Mouse (Mus musculus) lung, adult 18-20 months (tissue): Measurements from ENCODE around the gene Runx2.
A peak's percentile ranks its signal among the peaks of the same experiment; 100 is the strongest.

ENCODE experiments used
- DNase-seq, 2 experiments: peaks; one replicate each; pipeline ENCODE4 v3.0.0; 2022; ENCODE audit warnings: mixed read lengths in 2 of 2

Runx2 gene

GRCm38 (mm10) chr17:44613716-44614715, 200.6 kb downstream of the Runx2 start:
- DNase-seq: peak in 1 of 2 experiments; percentile 17

GRCm38 (mm10) chr17:44612641-44613040, 202.0 kb downstream of the Runx2 start:
- no peak for DNase-seq

GRCm38 (mm10) chr17:44612002-44612401, 202.6 kb downstream of the Runx2 start:
- DNase-seq: no peak

GRCm38 (mm10) chr17:44611543-44611942, 203.1 kb downstream of the Runx2 start:
- DNase-seq: no peak

GRCm38 (mm10) chr17:44610828-44611227, 203.8 kb downstream of the Runx2 start:
- no peak for DNase-seq

GRCm38 (mm10) chr17:44609897-44610641, 204.5 kb downstream of the Runx2 start:
- no peak for DNase-seq

GRCm38 (mm10) chr17:44609356-44609755, 205.2 kb downstream of the Runx2 start:
- no peak for DNase-seq

- no peak for DNase-seq
Measured at GRCm38 (mm10) chr17:44608907-44609306, 205.7 kb downstream of the Runx2 start.

- DNase-seq: no peak
Measured at GRCm38 (mm10) chr17:44607383-44607782, 207.2 kb downstream of the Runx2 start.

- DNase-seq: no peak
Measured at GRCm38 (mm10) chr17:44606245-44606644, 208.4 kb downstream of the Runx2 start.

- no peak for DNase-seq
Measured at GRCm38 (mm10) chr17:44605749-44606148, 208.8 kb downstream of the Runx2 start.

- no peak for DNase-seq
Measured at GRCm38 (mm10) chr17:44603170-44603569, 211.4 kb downstream of the Runx2 start.

GRCm38 (mm10) chr17:44601317-44602021, 213.1 kb downstream of the Runx2 start:
- DNase-seq: no peak

GRCm38 (mm10) chr17:44599856-44600255, 214.7 kb downstream of the Runx2 start:
- DNase-seq: no peak

- no peak for DNase-seq
Measured at GRCm38 (mm10) chr17:44599132-44599531, 215.5 kb downstream of the Runx2 start.

- no peak for DNase-seq
Measured at GRCm38 (mm10) chr17:44597918-44598504, 216.6 kb downstream of the Runx2 start.

- DNase-seq: no peak
Measured at GRCm38 (mm10) chr17:44592737-44593090, 221.9 kb downstream of the Runx2 start.

GRCm38 (mm10) chr17:44592067-44592736, 222.4 kb downstream of the Runx2 start:
- DNase-seq: no peak

- DNase-seq: no peak
Measured at GRCm38 (mm10) chr17:44588470-44588869, 226.1 kb downstream of the Runx2 start.

GRCm38 (mm10) chr17:44588020-44588419, 226.6 kb downstream of the Runx2 start:
- DNase-seq: no peak

GRCm38 (mm10) chr17:44586196-44586595, 228.4 kb downstream of the Runx2 start:
- DNase-seq: no peak

GRCm38 (mm10) chr17:44584781-44585180, 229.8 kb downstream of the Runx2 start:
- no peak for DNase-seq
